12 mouse cellular contexts compared by ENCODE assay signal in genomic region chr6:86222381-86222780, GRCm38 (mm10). TPM values are rescaled to one million over a fixed set of nuclear protein-coding genes. Genes with fewer than 3 reads are reported as not detected.
A peak's percentile ranks its signal among the peaks of the same experiment; 100 is the strongest.
DNase-seq lines count a peak whose midpoint lies in the region; ATAC-seq and TF ChIP-seq lines count a peak whose summit lies in the region.
"Had no signal": no experiment of that assay in that cellular context is flagged by ENCODE, and none has a peak within 500 bp of the region (broad histone marks: within the 10 kb centered on the region; RNA-seq: fewer than 3 reads in every experiment).

No protein-coding gene starts in this region.

- no peaks in the 10 kb centered on the region for H3K4me1 ChIP-seq in midbrain, embryonic 10.5 days
- H3K4me1 ChIP-seq in midbrain, embryonic 13.5 days (replicated peaks), result no peaks in the 10 kb centered on the region
- no peaks in the 10 kb centered on the region for H3K4me1 ChIP-seq in lung, postnatal 0 days (ENCODE audit: insufficient read depth, low read depth, low read length)
- no peaks in the 10 kb centered on the region for H3K4me1 ChIP-seq in hindbrain, postnatal 0 days (ENCODE audit: insufficient read depth, low read length)
- H3K4me1 ChIP-seq: midbrain, embryonic 12.5 days had no signal

- H3K36me3 ChIP-seq in midbrain, embryonic 10.5 days, result no peaks in the 10 kb centered on the region
- no peaks in the 10 kb centered on the region for H3K36me3 ChIP-seq in midbrain, embryonic 13.5 days
- H3K36me3 ChIP-seq in lung, postnatal 0 days (ENCODE audit: insufficient read depth, low read length), result no peaks in the 10 kb centered on the region
- no peaks in the 10 kb centered on the region for H3K36me3 ChIP-seq in hindbrain, postnatal 0 days (ENCODE audit: insufficient read depth, low read length)
- H3K36me3 ChIP-seq: midbrain, embryonic 12.5 days had no signal

- no peak overlapping the region for H3K9ac ChIP-seq in midbrain, embryonic 13.5 days (replicated peaks)
- no peak overlapping the region for H3K9ac ChIP-seq in lung, postnatal 0 days (replicated peaks; ENCODE audit: low read depth)
- no peak overlapping the region for H3K9ac ChIP-seq in hindbrain, postnatal 0 days (replicated peaks; ENCODE audit: low read length)
- H3K9ac ChIP-seq: liver, embryonic 14.5 days; midbrain, embryonic 12.5 days had no signal

- ATAC-seq in midbrain, embryonic 13.5 days, result no peak
- ATAC-seq in lung, postnatal 0 days, result peak; percentile 48; the same call in 1 of the 2 replicates
- ATAC-seq in inflammation-experienced regulatory T-cells, adult 6 months, result no peak
- ATAC-seq in hindbrain, postnatal 0 days, result no peak
- ATAC-seq: activated CD4-positive, CD25-positive, alpha-beta regulatory T cell, adult 4 months had no signal

- H3K4me3 ChIP-seq in midbrain, embryonic 10.5 days, result no peak overlapping the region
- H3K4me3 ChIP-seq in midbrain, embryonic 13.5 days (replicated peaks), result no peak overlapping the region
- H3K4me3 ChIP-seq in lung, postnatal 0 days (ENCODE audit: low read depth, low read length), result no peak overlapping the region
- H3K4me3 ChIP-seq in hindbrain, postnatal 0 days (ENCODE audit: low read length), result no peak overlapping the region
- H3K4me3 ChIP-seq: midbrain, embryonic 12.5 days had no signal

- no peak for TF ChIP-seq EP300 in lung, postnatal 0 days (IDR thresholded peaks at IDR 0.05)

- 38% methylated on average over 7 of the region's 7 CpGs for WGBS in midbrain, embryonic 10.5 days
- 40% methylated on average over 7 of the region's 7 CpGs for WGBS in midbrain, embryonic 13.5 days
- WGBS in lung, postnatal 0 days, result 28% methylated on average over 7 of the region's 7 CpGs
- 44% methylated on average over 7 of the region's 7 CpGs for WGBS in hindbrain, postnatal 0 days

- 0 out of 2 replicates have a peak overlapping the region, but pooled peaks have one; percentile 23 for H3K27ac ChIP-seq in midbrain, embryonic 10.5 days (replicated peaks)
- H3K27ac ChIP-seq in midbrain, embryonic 13.5 days, result no peak overlapping the region
- no peak overlapping the region for H3K27ac ChIP-seq in lung, postnatal 0 days (ENCODE audit: low read length)
- no peak overlapping the region for H3K27ac ChIP-seq in hindbrain, postnatal 0 days
- H3K27ac ChIP-seq: liver, embryonic 14.5 days; midbrain, embryonic 12.5 days had no signal

- H3K27me3 ChIP-seq in midbrain, embryonic 10.5 days (ENCODE audit: low read depth, poor library complexity, severe bottlenecking), result no peaks in the 10 kb centered on the region
- no peaks in the 10 kb centered on the region for H3K27me3 ChIP-seq in midbrain, embryonic 13.5 days
- H3K27me3 ChIP-seq in lung, postnatal 0 days (replicated peaks; ENCODE audit: insufficient read depth, low read length), result no peaks in the 10 kb centered on the region
- H3K27me3 ChIP-seq in hindbrain, postnatal 0 days (ENCODE audit: insufficient read depth, low read length), result no peaks in the 10 kb centered on the region
- H3K27me3 ChIP-seq: midbrain, embryonic 12.5 days had no signal

- H3K9me3 ChIP-seq in midbrain, embryonic 10.5 days (replicated peaks), result no peaks in the 10 kb centered on the region
- H3K9me3 ChIP-seq in midbrain, embryonic 13.5 days, result no peaks in the 10 kb centered on the region
- no peaks in the 10 kb centered on the region for H3K9me3 ChIP-seq in lung, postnatal 0 days (ENCODE audit: low read length)
- no peaks in the 10 kb centered on the region for H3K9me3 ChIP-seq in hindbrain, postnatal 0 days (ENCODE audit: low read length)
- H3K9me3 ChIP-seq: midbrain, embryonic 12.5 days had no signal

- H3K4me2 ChIP-seq in midbrain, embryonic 13.5 days (replicated peaks), result no peak overlapping the region
- H3K4me2 ChIP-seq in lung, postnatal 0 days (replicated peaks; ENCODE audit: low read depth, low read length), result no peak overlapping the region
- no peak overlapping the region for H3K4me2 ChIP-seq in hindbrain, postnatal 0 days (ENCODE audit: low read depth, low read length)
- H3K4me2 ChIP-seq: midbrain, embryonic 12.5 days had no signal

- no peak for TF ChIP-seq CTCF in lung, postnatal 0 days (IDR thresholded peaks at IDR 0.05)
- TF ChIP-seq CTCF in hindbrain, postnatal 0 days (IDR thresholded peaks at IDR 0.05; ENCODE audit: low read depth), result no peak

- no peak for DNase-seq in midbrain, embryonic 10.5 days (ENCODE audit: low spot score)
- DNase-seq in gonadal fat pad, adult 2 months (ENCODE audit: low read depth), result peak; percentile 70
- peak; percentile 59 for DNase-seq in lung, postnatal 0 days (ENCODE audit: low spot score)
- DNase-seq in natural killer cell, adult 2 months (ENCODE audit: low spot score in 2 of 2), result no peak
- no peak for DNase-seq in hindbrain, postnatal 0 days (ENCODE audit: low spot score)
- DNase-seq: cerebellum, postnatal 10 days; gastrocnemius, postnatal 14 days had no signal

RNA-seq across cellular contexts. Expression of gene Tgfa, which starts 27.4 kb away (rescaled TPM):
- 1.3 and 1.4 TPM in 2 replicates for polyA plus RNA-seq in midbrain, embryonic 10.5 days (2016; fragmentation: Nextera tagmentation; extraction: Ambion mirVana)
- 3.8 TPM in 2 replicates for polyA plus RNA-seq in midbrain, embryonic 13.5 days (2015; fragmentation: Nextera tagmentation; extraction: Ambion mirVana)
- 3.5 and 5.5 TPM in 2 replicates for polyA plus RNA-seq in gonadal fat pad, adult 2 months (2012; rRNA removed)
- polyA plus RNA-seq in lung, postnatal 0 days (2015; fragmentation: Nextera tagmentation; extraction: Ambion mirVana), result 1.9 and 2.3 TPM in 2 replicates
- under 1 TPM in 1 of 3 experiments, not detected in 2; 0.28 TPM for polyA plus RNA-seq in inflammation-experienced regulatory T-cells, adult 6 months (2017; shearing (Covaris generic))
- total RNA-seq in hindbrain, postnatal 0 days (2014; rRNA removed), result 35.4 and 40.5 TPM in 2 replicates
- polyA plus RNA-seq in hindbrain, postnatal 0 days (2015; fragmentation: Nextera tagmentation; extraction: Ambion mirVana), result 13.6 and 14.2 TPM in 2 replicates
- polyA plus RNA-seq: activated CD4-positive, CD25-positive, alpha-beta regulatory T cell, adult 4 months had no signal

Comparison
In these comparisons a context has a peak if more than half of its experiments do, and no peak if none do; other contexts are left out.
1. DNase-seq: peak in gonadal fat pad, adult 2 months (single experiment) and lung, postnatal 0 days (single experiment); none in midbrain, embryonic 10.5 days (single experiment), natural killer cell, adult 2 months (0 of 2) and hindbrain, postnatal 0 days (single experiment).